Mouse (Mus musculus) midbrain, embryonic 15.5 days (tissue): ENCODE measurements around the gene Plekhm1. TPM values are rescaled to one million over a fixed set of nuclear protein-coding genes. Genes with fewer than 3 reads are reported as not detected.

Source experiments
- ATAC-seq: fragments of 200-750 bp; cut with Nextera tagmentation; replicated peaks from 2 replicates; pipeline ENCODE4 v1.8.0; 2017; ENCODE audit warnings: moderate TSS enrichment
- H3K27ac ChIP-seq: fragments of 300-500 bp; sonication (generic); 2 replicates; pipeline ENCODE4 v1.5.1; 2015; ENCODE audit warnings: mild to moderate bottlenecking, inconsistent platforms
- H3K27me3 ChIP-seq: fragments of 300-500 bp; sonication (generic); replicated peaks from 2 replicates; pipeline ENCODE4 v1.6.1; 2015; ENCODE audit warnings: inconsistent platforms
- H3K36me3 ChIP-seq: fragments of 300-500 bp; sonication (generic); replicated peaks from 2 replicates; pipeline ENCODE4 v1.6.1; 2015; ENCODE audit warnings: inconsistent platforms
- H3K4me1 ChIP-seq: fragments of 300-500 bp; sonication (generic); 2 replicates; pipeline ENCODE4 v1.6.1; 2015; ENCODE audit warnings: inconsistent platforms
- H3K4me2 ChIP-seq: fragments of 300-500 bp; sonication (generic); 2 replicates; pipeline ENCODE4 v1.6.1; 2015; ENCODE audit warnings: inconsistent platforms, mild to moderate bottlenecking, moderate library complexity
- H3K4me3 ChIP-seq: fragments of 300-500 bp; sonication (generic); 2 replicates; pipeline ENCODE4 v1.5.1; 2015; ENCODE audit warnings: mild to moderate bottlenecking, inconsistent platforms
- H3K9ac ChIP-seq: fragments of 300-500 bp; sonication (generic); 2 replicates; pipeline ENCODE4 v1.6.1; 2015; ENCODE audit warnings: mild to moderate bottlenecking, inconsistent platforms
- H3K9me3 ChIP-seq: fragments of 300-500 bp; sonication (generic); 2 replicates; pipeline ENCODE4 v1.6.1; 2016; ENCODE audit warnings: inconsistent platforms
- WGBS: fragments of 180-500 bp; shearing (Covaris S2); methylation state at CpG from one replicate; pipeline ENCODE4 v1.1.7; 2015; ENCODE audit warnings: mixed read lengths; 5-methylcytosine and 5-hydroxymethylcytosine counted together
- polyA plus RNA-seq: library from polyadenylated mRNA; unstranded; fragments of >200 nt; fragmentation: Nextera tagmentation; extraction: Ambion mirVana; gene quantifications from 2 replicates; pipeline ENCODE4 v1.2.1, GENCODE M21; 2015

Plekhm1 gene
- polyA plus RNA-seq, 1 experiment from 2014 or later: 10.8 TPM

GRCm38 (mm10) chr11:103315379-103315778 is 97.1 kb downstream of the Plekhm1 start:
- ATAC-seq: no peak
- no peaks in the 10 kb centered on the region for H3K36me3 ChIP-seq
- H3K27me3 ChIP-seq: no peaks in the 10 kb centered on the region
- 87% methylated on average over 5 of the region's 5 CpGs for WGBS
- no peak overlapping the region for H3K9ac ChIP-seq
- H3K9me3 ChIP-seq: no peaks in the 10 kb centered on the region
- no peak overlapping the region for H3K4me2 ChIP-seq
- no peak overlapping the region for H3K4me3 ChIP-seq
- no peak overlapping the region for H3K27ac ChIP-seq
- peaks cover 6% of the 10 kb centered on the region for H3K4me1 ChIP-seq

GRCm38 (mm10) chr11:103314736-103315374 is 97.6 kb downstream of the Plekhm1 start:
- Histone ChIP-seq H3K27ac (no peak overlapping the region), H3K4me3 (no peak overlapping the region), H3K36me3 (no peaks in the 10 kb centered on the region), H3K27me3 (no peaks in the 10 kb centered on the region), H3K4me2 (no peak overlapping the region), H3K9me3 (no peaks in the 10 kb centered on the region), H3K4me1 (peaks cover 6% of the 10 kb centered on the region), H3K9ac (no peak overlapping the region)
- WGBS: 86% methylated on average over 10 of the region's 10 CpGs
- no peak for ATAC-seq

Other genes starting within 250 kb of the Plekhm1 start
- gene Fmnl1, start 241.6 kb downstream of the Plekhm1 start, polyA plus RNA-seq: 7.0 and 7.5 TPM in 2 replicates
- gene 1700023F06Rik, start 204.1 kb downstream of the Plekhm1 start, polyA plus RNA-seq: 1.6 and 1.9 TPM in 2 replicates
- 0.66 and 0.71 TPM in 2 replicates for gene Spata32, start 194.3 kb downstream of the Plekhm1 start, polyA plus RNA-seq
- 3.9 and 5.0 TPM in 2 replicates for gene Map3k14, start 145.2 kb downstream of the Plekhm1 start, polyA plus RNA-seq
- gene Arhgap27, start 49.0 kb downstream of the Plekhm1 start, polyA plus RNA-seq: 3.9 and 4.6 TPM in 2 replicates
- not detected in 2 replicates for gene Lrrc37a, start 91.9 kb upstream of the Plekhm1 start, polyA plus RNA-seq
- gene Gm884, start 208.5 kb upstream of the Plekhm1 start, polyA plus RNA-seq: not detected in 2 replicates
- gene Lyzl6, start 226.2 kb upstream of the Plekhm1 start, polyA plus RNA-seq: not detected in 2 replicates
- 1.1 TPM in 2 replicates for gene Rprml, start 236.9 kb upstream of the Plekhm1 start, polyA plus RNA-seq